Mouse (Mus musculus): ENCODE results near the gene Prkaca. TPM values are rescaled to one million over a fixed set of nuclear protein-coding genes. Genes with fewer than 3 reads are reported as not detected.

Prkaca gene
- polyA plus RNA-seq, 1 experiment from 2014 or later = 62.4 TPM

- peak overlapping the region; percentile 92; the same call in 1 of the 2 replicates for H3K27ac ChIP-seq (replicated peaks)
- H3K9ac ChIP-seq (ENCODE audit: low read length) = no peak overlapping the region
- DNase-seq (ENCODE audit: low spot score) = no peak
- no peaks in the 10 kb centered on the region for H3K27me3 ChIP-seq (ENCODE audit: control insufficient read depth, insufficient read depth, low read length)
- no peak overlapping the region for H3K4me3 ChIP-seq (ENCODE audit: low read depth, low read length)
- ATAC-seq (ENCODE audit: low FRiP score, low TSS enrichment) = no peak
- TF ChIP-seq EP300 (optimal IDR thresholded peaks at IDR 0.05) (no peak), CTCF (IDR thresholded peaks at IDR 0.05; ENCODE audit: low read depth) (no peak)
- 32% methylated on average over 12 of the region's 12 CpGs for WGBS
- H3K4me2 ChIP-seq (replicated peaks; ENCODE audit: low read depth) = peak overlapping the region; percentile 92
- H3K9me3 ChIP-seq (ENCODE audit: control insufficient read depth, low read length) = no peaks in the 10 kb centered on the region
- peaks cover 7% of the 10 kb centered on the region for H3K36me3 ChIP-seq (ENCODE audit: control insufficient read depth, insufficient read depth, low read length)
- H3K4me1 ChIP-seq (replicated peaks; ENCODE audit: control insufficient read depth, insufficient read depth) = peaks cover 10% of the 10 kb centered on the region
These were observed 23.2 kb downstream of the Prkaca start for GRCm38 (mm10) chr8:83995973-83996372.

GRCm38 (mm10) chr8:83996567-83997505 lies 24.0 kb downstream of the Prkaca start:
- TF ChIP-seq CTCF (IDR thresholded peaks at IDR 0.05; ENCODE audit: low read depth) (no peak), EP300 (optimal IDR thresholded peaks at IDR 0.05) (no peak)
- Histone ChIP-seq H3K27ac (replicated peaks) (peak overlapping the region; percentile 92), H3K9me3 (ENCODE audit: control insufficient read depth, low read length) (no peaks in the 10 kb centered on the region), H3K4me3 (ENCODE audit: low read depth, low read length) (peak overlapping the region; percentile 71), H3K4me1 (replicated peaks; ENCODE audit: control insufficient read depth, insufficient read depth) (peaks cover 10% of the 10 kb centered on the region), H3K27me3 (ENCODE audit: control insufficient read depth, insufficient read depth, low read length) (no peaks in the 10 kb centered on the region), H3K9ac (ENCODE audit: low read length) (peak overlapping the region; percentile 66), H3K4me2 (replicated peaks; ENCODE audit: low read depth) (peak overlapping the region; percentile 92), H3K36me3 (ENCODE audit: control insufficient read depth, insufficient read depth, low read length) (peaks cover 6% of the 10 kb centered on the region)
- WGBS = 1% methylated on average over 46 of the region's 103 CpGs
- peak; percentile 89 for DNase-seq (ENCODE audit: low spot score)
- peak; percentile 87 for ATAC-seq (ENCODE audit: low FRiP score, low TSS enrichment)

GRCm38 (mm10) chr8:83997511-83998141 lies 24.8 kb downstream of the Prkaca start, which contains the start of gene Samd1:
Gene Samd1 (plus strand): TSS chr8:83997672.
- peak; percentile 58 for DNase-seq (ENCODE audit: low spot score)
- Histone ChIP-seq H3K4me2 (replicated peaks; ENCODE audit: low read depth) (peak within 1 kb of the TSS; percentile 92), H3K36me3 (ENCODE audit: control insufficient read depth, insufficient read depth, low read length) (peaks cover 6% of the 10 kb centered on the region; the same call in 1 of the 2 replicates), H3K4me3 (ENCODE audit: low read depth, low read length) (peak within 1 kb of the TSS; percentile 71), H3K9ac (ENCODE audit: low read length) (peak within 1 kb of the TSS; percentile 66), H3K27me3 (ENCODE audit: control insufficient read depth, insufficient read depth, low read length) (no peaks in the 10 kb centered on the region), H3K4me1 (replicated peaks; ENCODE audit: control insufficient read depth, insufficient read depth) (peaks cover 10% of the 10 kb centered on the region), H3K9me3 (ENCODE audit: control insufficient read depth, low read length) (no peaks in the 10 kb centered on the region), H3K27ac (replicated peaks) (peak within 1 kb of the TSS; percentile 92)
- TF ChIP-seq CTCF (IDR thresholded peaks at IDR 0.05; ENCODE audit: low read depth) (no peak), EP300 (optimal IDR thresholded peaks at IDR 0.05) (no peak)
- WGBS = under 1% methylated on average over 45 of the region's 112 CpGs
- 0 out of 2 replicates have a peak, but pooled peaks have one; percentile 3 for ATAC-seq (ENCODE audit: low FRiP score, low TSS enrichment)

DNA sequence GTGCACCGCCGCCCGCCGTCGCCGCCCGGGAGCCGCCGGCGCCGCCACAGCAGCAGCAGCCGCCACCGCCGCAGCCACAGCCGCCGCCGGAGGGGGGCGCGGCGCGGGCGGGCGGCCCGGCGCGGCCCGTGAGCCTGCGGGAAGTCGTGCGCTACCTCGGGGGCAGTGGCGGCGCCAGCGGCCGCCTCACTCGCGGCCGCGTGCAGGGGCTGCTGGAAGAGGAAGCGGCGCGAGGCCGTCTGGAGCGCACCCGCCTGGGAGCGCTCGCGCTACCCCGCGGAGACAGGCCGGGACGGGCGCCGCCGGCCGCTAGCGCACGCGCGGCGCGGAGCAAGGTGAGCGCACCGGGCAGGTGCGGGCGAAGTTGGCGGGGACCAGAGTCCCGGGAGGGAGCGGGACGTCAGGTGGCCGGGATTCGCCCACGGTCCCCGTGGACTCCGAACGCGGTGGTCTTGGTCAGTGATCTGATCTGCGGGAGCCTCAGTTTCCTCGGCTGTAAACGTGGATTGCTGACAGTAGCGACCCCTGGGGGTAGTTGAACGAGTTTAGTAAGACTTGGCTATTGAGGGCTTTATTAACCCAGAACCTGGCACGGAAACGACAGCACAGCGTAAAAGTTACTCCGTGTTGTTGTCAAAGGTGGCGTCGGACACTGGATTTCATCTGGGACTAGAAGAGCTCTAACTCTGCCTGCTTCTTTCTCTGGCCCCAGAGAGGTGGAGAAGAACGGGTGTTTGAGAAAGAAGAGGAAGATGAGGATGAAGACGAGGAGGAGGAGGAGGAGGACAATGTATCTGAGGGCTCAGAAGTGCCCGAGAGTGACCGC lies 25.7 kb downstream of the Prkaca start:
- H3K9ac ChIP-seq (ENCODE audit: low read length) = peak overlapping the region; percentile 66
- peak overlapping the region; percentile 92 for H3K4me2 ChIP-seq (replicated peaks; ENCODE audit: low read depth)
- peak overlapping the region; percentile 92 for H3K27ac ChIP-seq (replicated peaks)
- peaks cover 10% of the 10 kb centered on the region for H3K4me1 ChIP-seq (replicated peaks; ENCODE audit: control insufficient read depth, insufficient read depth)
- TF ChIP-seq CTCF (IDR thresholded peaks at IDR 0.05; ENCODE audit: low read depth) (peak; percentile 66), EP300 (optimal IDR thresholded peaks at IDR 0.05) (no peak)
- H3K9me3 ChIP-seq (ENCODE audit: control insufficient read depth, low read length) = no peaks in the 10 kb centered on the region
- peak; percentile 65 for DNase-seq (ENCODE audit: low spot score)
- 1% methylated on average over 75 of the region's 92 CpGs for WGBS
- peak overlapping the region; percentile 63 for H3K4me3 ChIP-seq (ENCODE audit: low read depth, low read length)
- no peaks in the 10 kb centered on the region for H3K27me3 ChIP-seq (ENCODE audit: control insufficient read depth, insufficient read depth, low read length)
- peaks cover 6% of the 10 kb centered on the region; the same call in 1 of the 2 replicates for H3K36me3 ChIP-seq (ENCODE audit: control insufficient read depth, insufficient read depth, low read length)
- peak; percentile 27 for ATAC-seq (ENCODE audit: low FRiP score, low TSS enrichment)

GRCm38 (mm10) chr8:83999057-83999705 lies 26.4 kb downstream of the Prkaca start:
- 55% methylated on average over 16 of the region's 16 CpGs for WGBS
- Histone ChIP-seq H3K9me3 (ENCODE audit: control insufficient read depth, low read length) (no peaks in the 10 kb centered on the region), H3K4me2 (replicated peaks; ENCODE audit: low read depth) (peak overlapping the region; percentile 92), H3K4me1 (replicated peaks; ENCODE audit: control insufficient read depth, insufficient read depth) (peaks cover 10% of the 10 kb centered on the region), H3K36me3 (ENCODE audit: control insufficient read depth, insufficient read depth, low read length) (peaks cover 6% of the 10 kb centered on the region; the same call in 1 of the 2 replicates), H3K27ac (replicated peaks) (no peak overlapping the region), H3K4me3 (ENCODE audit: low read depth, low read length) (peak overlapping the region; percentile 63; the same call in 1 of the 2 replicates), H3K27me3 (ENCODE audit: control insufficient read depth, insufficient read depth, low read length) (no peaks in the 10 kb centered on the region), H3K9ac (ENCODE audit: low read length) (0 out of 2 replicates have a peak overlapping the region, but pooled peaks have one; percentile 66)
- DNase-seq (ENCODE audit: low spot score) = no peak
- ATAC-seq (ENCODE audit: low FRiP score, low TSS enrichment) = no peak
- TF ChIP-seq CTCF (IDR thresholded peaks at IDR 0.05; ENCODE audit: low read depth) (no peak), EP300 (optimal IDR thresholded peaks at IDR 0.05) (no peak)

Measured in stomach, postnatal 0 days (tissue).